Mouse (Mus musculus) frontal cortex, adult (tissue): ENCODE measurements around the gene Vmn2r-ps159.
"Not testable (repeated sequence)": the region's sequence is repeated elsewhere in the genome, so short reads cannot be mapped to it uniquely, and the experiment has no call there.

Source experiments
- ATAC-seq: cut with Nextera tagmentation; 2 replicates; pipeline ENCODE4 v1.9.2; 2017; ENCODE audit warnings: mild to moderate bottlenecking, moderate library complexity, mixed read lengths; ENCODE audit not compliant: low TSS enrichment

The Vmn2r-ps159 gene

DNA sequence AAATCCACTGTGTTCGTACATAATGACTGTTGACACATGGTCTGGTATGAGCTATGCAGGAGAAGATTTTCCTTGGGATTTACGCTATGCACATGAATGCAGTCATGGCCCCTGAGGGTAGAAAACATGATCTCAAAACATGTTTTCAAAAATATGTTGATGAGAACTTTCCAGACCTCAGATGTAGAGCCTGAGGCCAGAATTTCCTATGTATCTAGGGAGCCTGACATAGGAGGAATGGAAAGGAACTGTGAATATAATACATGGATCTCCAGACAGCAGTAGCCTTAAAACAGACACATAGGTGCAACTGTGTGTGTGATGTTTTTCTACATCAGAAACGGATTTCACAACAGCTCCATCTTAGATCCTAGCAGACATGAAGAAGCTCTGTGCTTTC is at the start of gene Vmn2r-ps159:
TSS of gene Vmn2r-ps159 (plus strand) at position 301 of the 400 bp plus-strand sequence.
- ATAC-seq, result not testable (repeated sequence)

- ATAC-seq, result not testable (repeated sequence)
These were observed 10.9 kb downstream of the Vmn2r-ps159 start for GRCm38 (mm10) chr4:156341601-156342504.

GRCm38 (mm10) chr4:156342569-156343325 is 11.8 kb downstream of the Vmn2r-ps159 start:
- no peak for ATAC-seq

DNA sequence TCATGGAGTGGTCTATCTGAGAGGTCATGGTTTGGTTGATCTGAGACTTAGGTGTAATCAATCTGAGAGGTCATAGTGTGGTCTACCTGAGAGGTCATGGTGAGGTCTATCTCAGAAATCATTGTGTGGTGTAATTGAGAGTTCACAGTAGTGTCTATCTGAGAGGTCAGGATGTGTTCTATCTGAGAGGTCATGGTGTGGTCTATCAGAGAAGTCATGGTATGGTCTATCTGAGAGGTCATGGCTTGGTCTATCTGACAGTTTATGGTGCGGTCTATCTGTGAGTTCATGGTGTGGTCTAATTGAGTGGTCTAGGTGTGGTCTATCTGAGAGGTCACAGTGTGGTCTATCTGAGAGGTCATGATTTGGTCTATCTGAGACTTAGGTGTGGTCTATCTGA is 12.4 kb downstream of the Vmn2r-ps159 start:
- ATAC-seq, result no peak

GRCm38 (mm10) chr4:156356756-156357437 is 26.0 kb downstream of the Vmn2r-ps159 start:
- ATAC-seq, result not testable (repeated sequence)
